Mouse (Mus musculus) liver, postnatal 0 days (tissue): ENCODE data around the gene Mdn1. TPM values are rescaled to one million over a fixed set of nuclear protein-coding genes. Genes with fewer than 3 reads are reported as not detected.

Source experiments
- ATAC-seq: fragments of 200-750 bp; cut with Nextera tagmentation; 2 replicates; pipeline ENCODE4 v1.8.0; 2017; ENCODE audit warnings: mild to moderate bottlenecking, moderate library complexity
- DNase-seq: peaks from one replicate; pipeline ENCODE4 v3.0.0-alpha.2; 2016
- H3K27ac ChIP-seq: fragments of 300-500 bp; sonication (generic); 2 replicates; pipeline ENCODE4 v1.5.1; 2014; ENCODE audit warnings: antibody characterized with exemption, moderate library complexity, mild to moderate bottlenecking, low read depth
- H3K27me3 ChIP-seq: fragments of 300-500 bp; sonication (generic); 2 replicates; pipeline ENCODE4 v1.6.1; 2014; ENCODE audit warnings: low read length, control low read depth, mixed read lengths; ENCODE audit not compliant: insufficient read depth
- H3K36me3 ChIP-seq: fragments of 300-500 bp; sonication (generic); replicated peaks from 2 replicates; pipeline ENCODE4 v1.6.1; 2014; ENCODE audit warnings: mild to moderate bottlenecking, control low read depth, low read length, moderate library complexity, mixed read lengths; ENCODE audit not compliant: insufficient read depth
- H3K4me1 ChIP-seq: fragments of 300-500 bp; sonication (generic); 2 replicates; pipeline ENCODE4 v1.6.1; 2014; ENCODE audit warnings: antibody characterized with exemption, mild to moderate bottlenecking, control low read depth; ENCODE audit not compliant: insufficient read depth
- H3K4me2 ChIP-seq: fragments of 300-500 bp; sonication (generic); 2 replicates; pipeline ENCODE4 v1.6.1; 2014; ENCODE audit warnings: low read depth, mild to moderate bottlenecking, low read length, moderate library complexity, mixed read lengths
- H3K4me3 ChIP-seq: fragments of 300-500 bp; sonication (generic); 2 replicates; pipeline ENCODE4 v1.5.1; 2014; ENCODE audit warnings: low read depth, low read length
- H3K9ac ChIP-seq: fragments of 300-500 bp; sonication (generic); replicated peaks from 2 replicates; pipeline ENCODE4 v1.6.1; 2014; ENCODE audit warnings: mild to moderate bottlenecking, moderate library complexity
- H3K9me3 ChIP-seq: fragments of 300-500 bp; sonication (generic); 2 replicates; pipeline ENCODE4 v1.6.1; 2016; ENCODE audit warnings: mild to moderate bottlenecking, control low read depth, low read length, mixed read lengths
- CTCF ChIP-seq: sonication (generic); IDR thresholded peaks from 2 replicates; pipeline ENCODE4 v1.5.1; 2016; ENCODE audit warnings: antibody characterized with exemption, low read depth
- EP300 ChIP-seq: IDR thresholded peaks from 2 replicates; pipeline ENCODE4 v1.6.1; 2016; ENCODE audit warnings: antibody characterized with exemption, low read depth, mild to moderate bottlenecking
- WGBS: fragments of 180-500 bp; shearing (Covaris S2); extraction: QIAGEN DNeasy Blood & Tissue Kit; methylation state at CpG from one replicate; pipeline ENCODE4 v1.1.7; 2014; ENCODE audit not compliant: insufficient replicate concordance; 5-methylcytosine and 5-hydroxymethylcytosine counted together
- polyA plus RNA-seq: library from polyadenylated mRNA; unstranded; fragments of >200 nt; fragmentation: Nextera tagmentation; extraction: Ambion mirVana; gene quantifications from 2 replicates; pipeline ENCODE4 v1.2.1, GENCODE M21; 2015

Gene Mdn1
- polyA plus RNA-seq, 1 experiment from 2014 or later: 3.8 TPM

- WGBS: 70% methylated on average over 4 of the region's 4 CpGs
- TF ChIP-seq CTCF (no peak), EP300 (no peak)
- Histone ChIP-seq H3K27ac (no peak overlapping the region), H3K27me3 (no peaks in the 10 kb centered on the region), H3K4me1 (no peaks in the 10 kb centered on the region), H3K9ac (no peak overlapping the region), H3K9me3 (no peaks in the 10 kb centered on the region), H3K4me2 (no peak overlapping the region), H3K36me3 (peaks cover 25% of the 10 kb centered on the region), H3K4me3 (no peak overlapping the region)
- ATAC-seq (no peak), DNase-seq (no peak)
These were observed 8.9 kb downstream of the Mdn1 start for GRCm38 (mm10) chr4:32665843-32666242.

DNA sequence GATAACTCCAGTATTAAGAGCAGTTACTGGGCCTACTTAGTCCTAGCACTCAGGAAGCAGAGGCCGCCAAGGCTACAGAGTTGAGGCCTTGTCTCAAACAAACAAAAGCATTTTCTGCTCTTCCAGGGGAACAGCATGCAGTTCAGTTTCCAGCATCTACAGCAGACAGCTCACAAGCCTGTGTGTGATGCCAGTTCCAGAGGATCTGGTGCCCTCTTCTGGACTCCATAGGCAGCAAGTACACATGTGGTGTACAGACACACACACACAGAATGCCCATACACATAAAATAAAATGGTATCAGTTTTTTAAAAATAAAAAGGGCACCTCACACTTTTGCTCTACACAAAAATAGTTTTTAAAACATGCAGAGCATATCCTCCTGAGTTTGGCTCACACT is 11.4 kb downstream of the Mdn1 start:
- peaks cover 36% of the 10 kb centered on the region for H3K36me3 ChIP-seq
- no peak overlapping the region for H3K4me3 ChIP-seq
- H3K9me3 ChIP-seq: no peaks in the 10 kb centered on the region
- no peak overlapping the region for H3K4me2 ChIP-seq
- no peak for ATAC-seq
- TF ChIP-seq EP300 (no peak), CTCF (peak; percentile 32)
- H3K27me3 ChIP-seq: no peaks in the 10 kb centered on the region
- no peak overlapping the region for H3K27ac ChIP-seq
- H3K4me1 ChIP-seq: no peaks in the 10 kb centered on the region
- DNase-seq: no peak
- 90% methylated on average over 1 of the region's 1 CpGs for WGBS
- no peak overlapping the region for H3K9ac ChIP-seq

DNA sequence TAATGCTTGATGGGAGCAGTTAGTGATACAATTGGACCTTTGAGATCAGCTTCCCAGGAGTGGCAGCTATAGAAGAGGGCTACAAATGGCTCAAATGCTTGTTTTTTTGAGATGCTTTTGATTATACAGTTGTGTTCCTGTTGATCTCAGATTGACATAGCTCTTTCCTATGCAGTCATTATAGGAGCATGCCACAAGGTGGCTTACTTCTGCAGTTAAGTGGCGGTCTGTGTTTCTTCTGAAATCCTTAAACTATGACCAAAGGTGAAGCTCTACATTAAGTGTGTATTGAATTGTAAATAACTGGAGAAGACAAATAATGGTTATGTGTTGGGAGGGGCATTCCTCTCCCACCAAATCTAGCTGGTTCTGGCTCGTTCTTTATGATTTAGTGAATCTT is 12.9 kb downstream of the Mdn1 start:
- Histone ChIP-seq H3K4me1 (no peaks in the 10 kb centered on the region), H3K27me3 (no peaks in the 10 kb centered on the region), H3K4me3 (no peak overlapping the region), H3K36me3 (peaks cover 34% of the 10 kb centered on the region), H3K9me3 (no peaks in the 10 kb centered on the region), H3K9ac (no peak overlapping the region), H3K27ac (no peak overlapping the region), H3K4me2 (no peak overlapping the region)
- TF ChIP-seq EP300: no peak
- peak; percentile 47 for TF ChIP-seq CTCF
- DNase-seq (no peak), ATAC-seq (no peak)
- WGBS: 72% methylated on average over 2 of the region's 2 CpGs

GRCm38 (mm10) chr4:32674025-32674424 is 17.1 kb downstream of the Mdn1 start:
- Histone ChIP-seq H3K27ac (no peak overlapping the region), H3K36me3 (peaks cover 30% of the 10 kb centered on the region), H3K9ac (no peak overlapping the region), H3K9me3 (no peaks in the 10 kb centered on the region), H3K27me3 (no peaks in the 10 kb centered on the region), H3K4me2 (no peak overlapping the region), H3K4me3 (no peak overlapping the region), H3K4me1 (no peaks in the 10 kb centered on the region)
- ATAC-seq (no peak), DNase-seq (no peak)
- TF ChIP-seq EP300 (no peak), CTCF (no peak)
- 69% methylated on average over 2 of the region's 2 CpGs for WGBS

- Histone ChIP-seq H3K36me3 (peaks cover 30% of the 10 kb centered on the region), H3K4me1 (no peaks in the 10 kb centered on the region), H3K4me2 (no peak overlapping the region), H3K9ac (no peak overlapping the region), H3K27me3 (no peaks in the 10 kb centered on the region), H3K27ac (no peak overlapping the region), H3K9me3 (no peaks in the 10 kb centered on the region), H3K4me3 (no peak overlapping the region)
- no peak for TF ChIP-seq EP300
- no peak for TF ChIP-seq CTCF
- WGBS: 88% methylated on average over 3 of the region's 3 CpGs
- DNase-seq: no peak
- ATAC-seq: no peak
These were observed 20.6 kb downstream of the Mdn1 start for GRCm38 (mm10) chr4:32677471-32677870.

DNA sequence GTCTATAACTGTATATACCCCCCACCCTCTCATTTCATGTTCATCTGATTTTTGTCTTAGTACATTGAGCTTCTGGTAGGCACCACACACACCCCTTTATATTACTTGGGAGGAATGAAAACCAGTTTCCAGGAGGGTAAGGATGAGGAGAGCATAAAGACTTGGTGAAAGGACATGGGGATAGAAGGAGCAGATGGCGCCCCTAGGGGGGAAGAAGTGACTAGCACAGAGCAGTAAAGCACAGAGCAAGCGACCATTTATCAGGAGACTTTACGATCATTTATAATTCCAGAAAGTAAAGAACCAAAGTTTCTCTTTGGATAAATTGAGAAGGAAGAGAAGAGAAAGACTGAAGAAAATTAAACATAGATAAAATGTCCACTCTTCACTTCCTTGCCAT is 23.9 kb downstream of the Mdn1 start:
- no peak overlapping the region for H3K4me3 ChIP-seq
- H3K4me2 ChIP-seq: no peak overlapping the region
- DNase-seq: no peak
- WGBS: 83% methylated on average over 3 of the region's 3 CpGs
- no peaks in the 10 kb centered on the region for H3K9me3 ChIP-seq
- TF ChIP-seq EP300: no peak
- TF ChIP-seq CTCF: peak; percentile 45
- ATAC-seq: no peak
- no peaks in the 10 kb centered on the region for H3K4me1 ChIP-seq
- H3K9ac ChIP-seq: no peak overlapping the region
- no peak overlapping the region for H3K27ac ChIP-seq
- H3K36me3 ChIP-seq: peaks cover 31% of the 10 kb centered on the region
- H3K27me3 ChIP-seq: no peaks in the 10 kb centered on the region

DNA sequence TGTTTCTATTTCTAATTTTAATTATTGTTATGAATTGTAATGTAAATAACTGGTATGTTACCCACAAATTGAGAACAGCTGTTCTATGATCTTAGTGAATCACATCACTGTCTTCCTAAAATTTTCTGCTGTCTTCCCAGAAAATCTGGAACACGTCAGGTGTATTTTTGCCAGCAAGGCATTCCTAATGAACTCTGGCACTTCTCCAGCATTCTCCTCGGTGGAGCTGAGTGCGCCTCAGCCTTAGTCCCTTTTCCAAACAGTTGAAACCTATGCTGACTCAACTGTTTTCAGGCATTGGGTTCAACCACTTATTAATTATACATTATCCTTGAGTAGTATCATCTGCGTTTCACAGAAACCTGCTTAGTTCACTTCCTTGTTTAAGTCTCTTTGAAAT is 25.6 kb downstream of the Mdn1 start:
- H3K9ac ChIP-seq: no peak overlapping the region
- DNase-seq: no peak
- ATAC-seq: no peak
- no peaks in the 10 kb centered on the region for H3K27me3 ChIP-seq
- no peak overlapping the region for H3K27ac ChIP-seq
- H3K4me2 ChIP-seq: no peak overlapping the region
- H3K36me3 ChIP-seq: peaks cover 24% of the 10 kb centered on the region
- WGBS: 84% methylated on average over 4 of the region's 4 CpGs
- no peaks in the 10 kb centered on the region for H3K9me3 ChIP-seq
- H3K4me1 ChIP-seq: no peaks in the 10 kb centered on the region
- TF ChIP-seq EP300 (no peak), CTCF (no peak)
- H3K4me3 ChIP-seq: no peak overlapping the region
